Mouse (Mus musculus) lung, postnatal 0 days (tissue): ENCODE data around the gene Calm2.

Source experiments
- CTCF ChIP-seq: IDR thresholded peaks from 2 replicates; pipeline ENCODE4 v1.5.1; 2016; ENCODE audit warnings: antibody characterized with exemption, mild to moderate bottlenecking
- EP300 ChIP-seq: IDR thresholded peaks from 2 replicates; pipeline ENCODE4 v1.6.1; 2016; ENCODE audit warnings: antibody characterized with exemption, mild to moderate bottlenecking, control low read depth

DNA sequence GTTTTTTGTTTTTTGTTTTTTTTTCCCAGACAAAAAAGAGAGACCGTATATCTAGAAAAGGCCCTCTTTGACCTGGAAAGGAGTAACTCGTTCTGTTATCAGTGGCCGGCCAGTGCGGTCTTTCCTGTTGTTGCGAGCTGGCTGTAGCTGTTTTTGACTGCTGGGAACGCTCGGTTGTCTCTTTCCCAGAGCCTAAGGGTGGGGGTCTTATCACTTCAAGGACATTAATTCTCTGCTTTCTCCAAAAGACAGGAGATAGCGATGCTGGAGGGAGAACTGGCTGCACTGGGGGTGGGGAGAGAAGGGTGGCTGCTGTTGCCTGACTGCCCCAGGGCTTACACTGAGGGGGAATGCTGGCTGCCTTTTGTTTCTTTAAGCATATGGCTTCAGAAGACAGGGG lies 24.1 kb upstream of the Calm2 start:
- no peak for TF ChIP-seq CTCF
- no peak for TF ChIP-seq EP300
